Mouse (Mus musculus) midbrain, embryonic 11.5 days (tissue): ENCODE measurements around the gene Otp. TPM values are rescaled to one million over a fixed set of nuclear protein-coding genes. Genes with fewer than 3 reads are reported as not detected.

Experiments
- ATAC-seq: fragments of 200-750 bp; cut with Nextera tagmentation; 2 replicates; pipeline ENCODE4 v1.8.0; 2017; ENCODE audit warnings: moderate TSS enrichment, moderate library complexity; ENCODE audit not compliant: low FRiP score
- DNase-seq: peaks from one replicate; pipeline ENCODE4 v3.0.0; 2015; ENCODE audit warnings: low spot score; ENCODE audit errors: missing footprints
- H3K27ac ChIP-seq: fragments of 300-500 bp; sonication (generic); 2 replicates; pipeline ENCODE4 v1.5.1; 2014; ENCODE audit warnings: low read depth, low read length
- H3K27me3 ChIP-seq: fragments of 300-500 bp; sonication (generic); 2 replicates; pipeline ENCODE4 v1.6.1; 2014; ENCODE audit warnings: mild to moderate bottlenecking, low read length, moderate library complexity, mixed read lengths; ENCODE audit not compliant: control insufficient read depth, insufficient read depth
- H3K36me3 ChIP-seq: fragments of 300-500 bp; sonication (generic); 2 replicates; pipeline ENCODE4 v1.6.1; 2014; ENCODE audit warnings: mild to moderate bottlenecking, low read length, moderate library complexity, mixed read lengths; ENCODE audit not compliant: control insufficient read depth, insufficient read depth
- H3K4me1 ChIP-seq: fragments of 300-500 bp; sonication (generic); 2 replicates; pipeline ENCODE4 v1.6.1; 2014; ENCODE audit warnings: low read length; ENCODE audit not compliant: control insufficient read depth, insufficient read depth
- H3K4me2 ChIP-seq: fragments of 300-500 bp; sonication (generic); 2 replicates; pipeline ENCODE4 v1.6.1; 2014; ENCODE audit warnings: mild to moderate bottlenecking, moderate library complexity
- H3K4me3 ChIP-seq: fragments of 300-500 bp; sonication (generic); 2 replicates; pipeline ENCODE4 v1.5.1; 2014; ENCODE audit warnings: low read depth, low read length
- H3K9ac ChIP-seq: fragments of 300-500 bp; sonication (generic); 2 replicates; pipeline ENCODE4 v1.6.1; 2014; ENCODE audit warnings: low read length
- H3K9me3 ChIP-seq: fragments of 300-500 bp; sonication (generic); 2 replicates; pipeline ENCODE4 v1.6.1; 2016; ENCODE audit warnings: low read length; ENCODE audit not compliant: control insufficient read depth
- WGBS: fragments of 180-500 bp; shearing (Covaris S2); extraction: QIAGEN DNeasy Blood & Tissue Kit; methylation state at CpG from one replicate; pipeline ENCODE4 v1.1.7; 2014; 5-methylcytosine and 5-hydroxymethylcytosine counted together
- polyA plus RNA-seq: library from polyadenylated mRNA; unstranded; fragments of >200 nt; fragmentation: Nextera tagmentation; extraction: Ambion mirVana; gene quantifications from 2 replicates; pipeline ENCODE4 v1.2.1, GENCODE M21; 2014

Otp gene
- polyA plus RNA-seq, 1 experiment from 2014 or later = 2.0 TPM

- Histone ChIP-seq H3K4me3 (no peak overlapping the region), H3K27ac (no peak overlapping the region), H3K4me1 (peaks cover 14% of the 10 kb centered on the region), H3K9me3 (no peaks in the 10 kb centered on the region), H3K27me3 (peaks cover 88% of the 10 kb centered on the region), H3K36me3 (no peaks in the 10 kb centered on the region), H3K4me2 (no peak overlapping the region), H3K9ac (no peak overlapping the region)
- no peak for ATAC-seq
- WGBS = 0% methylated on average over 3 of the region's 3 CpGs
- DNase-seq = peak; percentile 92
Measured at GRCm38 (mm10) chr13:94881201-94881600, 5.8 kb downstream of the Otp start.

- Histone ChIP-seq H3K27ac (no peak overlapping the region), H3K4me2 (no peak overlapping the region; the same call in 1 of the 2 replicates), H3K36me3 (no peaks in the 10 kb centered on the region), H3K9ac (no peak overlapping the region), H3K27me3 (peaks cover 87% of the 10 kb centered on the region), H3K4me1 (peaks cover 14% of the 10 kb centered on the region), H3K9me3 (no peaks in the 10 kb centered on the region), H3K4me3 (0 out of 2 replicates have a peak overlapping the region, but pooled peaks have one; percentile 35)
- WGBS = under 1% methylated on average over 10 of the region's 10 CpGs
- ATAC-seq = no peak
- DNase-seq = peak; percentile 93
Measured at GRCm38 (mm10) chr13:94882221-94882620, 6.8 kb downstream of the Otp start.

- H3K4me2 ChIP-seq = peak overlapping the region; percentile 65
- peak; percentile 61 for ATAC-seq
- DNase-seq = no peak
- no peaks in the 10 kb centered on the region for H3K36me3 ChIP-seq
- H3K27me3 ChIP-seq = peaks cover 87% of the 10 kb centered on the region
- WGBS = under 1% methylated on average over 37 of the region's 37 CpGs
- peaks cover 14% of the 10 kb centered on the region for H3K4me1 ChIP-seq
- peak overlapping the region; percentile 35 for H3K4me3 ChIP-seq
- H3K9me3 ChIP-seq = no peaks in the 10 kb centered on the region
- H3K9ac ChIP-seq = peak overlapping the region; percentile 24; the same call in 1 of the 2 replicates
- H3K27ac ChIP-seq = no peak overlapping the region
Measured at GRCm38 (mm10) chr13:94882711-94883145, 7.3 kb downstream of the Otp start.

DNA sequence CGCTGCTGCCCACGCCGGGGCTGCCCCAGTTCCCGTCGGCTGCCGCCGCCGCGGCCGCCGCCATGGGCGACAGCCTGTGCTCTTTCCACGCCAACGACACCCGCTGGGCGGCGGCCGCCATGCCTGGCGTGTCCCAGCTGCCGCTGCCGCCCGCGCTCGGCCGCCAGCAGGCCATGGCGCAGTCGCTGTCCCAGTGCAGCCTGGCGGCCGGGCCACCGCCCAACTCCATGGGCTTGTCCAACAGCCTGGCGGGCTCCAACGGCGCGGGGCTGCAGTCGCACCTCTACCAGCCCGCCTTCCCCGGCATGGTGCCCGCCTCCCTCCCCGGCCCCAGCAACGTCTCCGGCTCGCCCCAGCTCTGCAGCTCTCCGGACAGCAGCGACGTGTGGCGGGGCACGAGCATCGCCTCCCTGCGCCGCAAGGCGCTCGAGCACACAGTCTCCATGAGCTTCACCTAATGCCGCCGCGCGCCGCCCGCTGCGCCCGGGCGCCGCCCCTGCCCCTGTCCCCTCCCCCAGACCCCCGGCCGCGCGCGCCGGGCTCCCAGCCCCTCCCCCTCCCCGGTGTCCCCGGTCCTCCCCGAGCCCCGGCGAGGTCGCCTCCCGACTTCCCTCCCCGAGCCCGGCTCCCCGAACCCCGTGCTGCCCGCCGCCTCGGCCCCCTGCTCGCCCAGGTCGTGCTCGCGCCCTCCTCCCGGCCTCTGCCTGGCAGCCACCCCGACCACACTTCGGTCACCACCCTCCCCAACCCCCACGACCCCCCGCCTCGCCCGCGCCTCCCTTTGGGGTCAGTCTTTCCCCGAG is 8.0 kb downstream of the Otp start:
- H3K27me3 ChIP-seq = peaks cover 87% of the 10 kb centered on the region
- ATAC-seq (peak; percentile 80), DNase-seq (peak; percentile 95)
- H3K4me3 ChIP-seq = peak overlapping the region; percentile 35
- H3K27ac ChIP-seq = no peak overlapping the region
- peak overlapping the region; percentile 24; the same call in 1 of the 2 replicates for H3K9ac ChIP-seq
- no peaks in the 10 kb centered on the region for H3K36me3 ChIP-seq
- H3K4me1 ChIP-seq = peaks cover 14% of the 10 kb centered on the region
- WGBS = 1% methylated on average over 82 of the region's 95 CpGs
- no peaks in the 10 kb centered on the region for H3K9me3 ChIP-seq
- peak overlapping the region; percentile 65 for H3K4me2 ChIP-seq

GRCm38 (mm10) chr13:94883966-94884960 is 8.9 kb downstream of the Otp start:
- ATAC-seq (no peak), DNase-seq (peak; percentile 96)
- Histone ChIP-seq H3K27me3 (peaks cover 92% of the 10 kb centered on the region), H3K4me2 (peak overlapping the region; percentile 65), H3K4me3 (peak overlapping the region; percentile 35; the same call in 1 of the 2 replicates), H3K27ac (no peak overlapping the region), H3K4me1 (peaks cover 14% of the 10 kb centered on the region), H3K36me3 (no peaks in the 10 kb centered on the region), H3K9ac (no peak overlapping the region), H3K9me3 (no peaks in the 10 kb centered on the region)
- WGBS = 2% methylated on average over 36 of the region's 36 CpGs

DNA sequence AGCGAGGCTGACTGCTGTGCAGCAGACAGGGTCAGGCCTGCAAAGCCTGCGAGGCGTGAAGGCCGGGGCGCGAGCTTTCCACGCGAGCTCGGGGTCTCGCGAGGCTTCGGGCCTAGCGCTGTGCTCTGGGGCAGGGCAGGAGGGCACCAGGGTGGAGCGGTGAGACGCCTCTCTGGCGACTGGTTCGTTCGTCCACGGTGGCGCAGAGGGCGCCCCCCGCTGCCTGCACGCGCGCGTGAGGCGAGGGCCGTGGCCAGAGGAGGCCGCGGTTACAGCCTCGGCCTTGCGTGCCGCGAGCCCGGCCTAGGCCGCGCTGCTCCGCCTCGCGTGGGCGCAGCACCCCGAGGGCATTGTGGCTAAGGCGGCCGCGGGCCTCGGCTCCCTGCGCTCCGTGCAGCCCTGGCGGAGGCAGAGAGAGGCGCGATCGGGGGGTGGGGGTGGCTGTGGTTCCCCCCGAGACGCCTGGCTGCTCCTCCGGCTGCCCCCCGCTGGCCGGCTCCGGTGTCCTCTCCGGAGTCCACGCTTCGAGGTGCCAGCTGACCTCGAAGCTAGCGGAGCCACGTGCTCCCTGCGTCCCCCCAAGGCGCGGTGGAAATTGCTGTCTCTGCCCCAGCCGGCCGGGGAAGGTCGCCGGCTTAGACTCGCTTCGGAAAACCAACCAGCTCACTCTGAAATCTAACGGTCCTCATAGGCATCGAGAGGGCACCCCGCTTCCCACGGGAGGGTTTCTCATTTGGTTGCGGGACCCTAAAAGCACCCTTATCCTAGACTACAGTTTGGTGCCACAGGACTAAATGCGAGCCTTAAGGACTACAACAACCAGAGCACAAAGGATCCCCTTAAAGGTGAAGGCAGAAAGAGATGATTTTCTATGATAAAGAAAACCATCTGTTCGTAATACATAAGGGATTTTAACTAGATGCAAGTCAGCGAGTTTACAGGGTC is 10.2 kb downstream of the Otp start:
- WGBS = 2% methylated on average over 66 of the region's 81 CpGs
- Histone ChIP-seq H3K27me3 (peaks cover 89% of the 10 kb centered on the region), H3K4me3 (peak overlapping the region; percentile 1), H3K36me3 (no peaks in the 10 kb centered on the region), H3K4me2 (no peak overlapping the region), H3K4me1 (peaks cover 14% of the 10 kb centered on the region), H3K27ac (no peak overlapping the region), H3K9ac (no peak overlapping the region), H3K9me3 (no peaks in the 10 kb centered on the region)
- ATAC-seq (peak; percentile 43; the same call in 1 of the 2 replicates), DNase-seq (peak; percentile 94)

DNA sequence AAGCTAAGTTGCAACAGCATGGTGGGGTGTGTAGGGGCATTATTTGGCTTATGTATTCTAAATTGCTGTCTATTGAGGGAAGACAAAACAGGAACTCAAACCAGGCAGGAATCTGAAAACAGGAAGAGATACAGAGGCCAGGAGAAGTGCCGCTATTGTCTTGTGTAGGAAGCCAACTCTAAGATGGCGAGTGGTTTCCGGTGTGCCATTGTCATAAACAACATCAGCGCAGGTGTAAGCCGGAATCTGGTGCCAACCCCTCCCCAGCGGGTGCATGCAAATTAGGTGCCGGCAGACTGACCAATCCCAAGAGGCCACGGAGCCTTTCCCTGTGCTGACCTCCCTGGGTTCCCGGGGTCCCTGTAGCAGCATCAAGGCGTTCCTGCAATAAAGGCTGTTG is 32.4 kb downstream of the Otp start:
- ATAC-seq = no peak

DNA sequence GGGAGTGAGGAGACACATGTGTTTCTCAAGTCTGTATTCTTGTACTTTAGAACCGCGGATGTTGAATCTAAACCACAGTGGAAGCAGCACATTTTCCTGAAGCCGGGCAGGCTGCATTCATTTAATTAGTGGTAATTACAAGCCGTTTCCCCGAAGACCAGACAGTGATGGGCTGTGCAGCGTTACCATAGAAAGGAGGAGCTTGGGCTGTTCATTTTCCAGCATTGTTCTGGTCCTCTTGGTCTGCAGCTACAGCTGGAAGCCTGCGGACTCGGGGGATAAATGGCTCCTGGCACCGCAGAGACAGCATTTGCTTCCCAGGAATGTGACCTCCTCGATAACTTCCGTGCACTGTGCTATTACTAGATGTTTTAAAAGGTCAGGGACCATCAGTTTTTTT is 37.6 kb downstream of the Otp start:
- Histone ChIP-seq H3K4me1 (no peaks in the 10 kb centered on the region), H3K9me3 (no peaks in the 10 kb centered on the region), H3K4me2 (peak overlapping the region; percentile 19; the same call in 1 of the 2 replicates), H3K9ac (no peak overlapping the region), H3K4me3 (no peak overlapping the region), H3K36me3 (no peaks in the 10 kb centered on the region), H3K27ac (no peak overlapping the region), H3K27me3 (no peaks in the 10 kb centered on the region)
- ATAC-seq (no peak), DNase-seq (peak; percentile 85)
- WGBS = 15% methylated on average over 11 of the region's 11 CpGs

More for the DNA sequence above, 32.4 kb downstream of the Otp start:
- no peak overlapping the region for H3K9ac ChIP-seq
- H3K27ac ChIP-seq = no peak overlapping the region
- no peaks in the 10 kb centered on the region for H3K4me1 ChIP-seq
- 90% methylated on average over 10 of the region's 10 CpGs for WGBS
- DNase-seq = no peak
- H3K4me3 ChIP-seq = no peak overlapping the region
- no peak overlapping the region for H3K4me2 ChIP-seq
- no peaks in the 10 kb centered on the region for H3K9me3 ChIP-seq
- no peaks in the 10 kb centered on the region for H3K27me3 ChIP-seq
- no peaks in the 10 kb centered on the region for H3K36me3 ChIP-seq
